Mouse (Mus musculus): ENCODE data around the gene Rab3c. TPM values are rescaled to one million over a fixed set of nuclear protein-coding genes. Genes with fewer than 3 reads are reported as not detected.

Rab3c gene
- total and polyA plus RNA-seq, 3 experiments: 0.16 to 0.20 TPM; not detected in 1

DNA sequence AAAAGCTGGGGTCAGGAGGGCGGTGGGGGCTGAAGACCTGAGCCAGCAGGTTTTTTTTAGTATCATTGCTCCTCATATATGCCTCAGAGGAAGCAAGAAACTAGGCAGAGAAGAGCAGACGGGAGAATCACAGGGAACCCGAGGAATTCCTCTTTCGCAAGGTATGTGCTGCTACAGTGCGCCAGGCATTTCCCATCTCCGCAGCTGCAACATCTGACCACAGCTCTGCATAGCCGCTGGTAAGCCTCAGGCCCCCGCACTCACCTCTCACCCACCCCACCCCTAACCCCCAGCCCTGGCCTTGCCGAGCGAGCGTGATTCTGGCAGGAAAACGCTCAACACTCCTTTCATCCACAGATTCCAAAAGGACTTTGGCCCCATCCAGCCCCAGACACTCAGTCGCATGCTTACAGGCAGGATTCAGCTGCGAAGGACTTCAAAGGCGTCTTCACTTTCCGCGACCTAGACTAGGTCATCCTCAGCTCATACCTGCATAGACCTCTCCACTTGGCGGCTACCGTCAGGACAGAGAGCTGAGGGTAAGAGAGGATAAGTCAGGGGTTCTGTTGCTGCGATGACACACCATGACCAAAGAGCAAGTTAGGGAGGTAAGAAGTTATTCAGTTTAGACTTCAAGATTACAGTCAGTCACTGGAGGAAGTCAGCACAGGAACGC, 274.6 kb downstream of the Rab3c start:
- WGBS: 43% methylated on average over 21 of the region's 21 CpGs
- TF ChIP-seq POLR2A (IDR thresholded peaks at IDR 0.05; ENCODE audit: insufficient read depth, low read depth, low read length): no peak
- TF ChIP-seq EP300 (IDR thresholded peaks at IDR 0.05; ENCODE audit: insufficient read depth, low read depth, low read length): no peak
- no peak for TF ChIP-seq CTCF (IDR thresholded peaks at IDR 0.05)
- intact Hi-C loops (cut with DNase I): no loop called here
- no peaks in the 10 kb centered on the region for H3K36me3 ChIP-seq (ENCODE audit: control insufficient read depth, insufficient read depth, low read length)
- no peak for DNase-seq
- H3K79me2 ChIP-seq (replicated peaks; ENCODE audit: control insufficient read depth, insufficient read depth, low read length): no peaks in the 10 kb centered on the region
- H3K9ac ChIP-seq (ENCODE audit: low read depth, low read length): no peak overlapping the region
- H3K4me3 ChIP-seq: no peak overlapping the region
- H3K4me1 ChIP-seq (ENCODE audit: control insufficient read depth, insufficient read depth, low read length): no peaks in the 10 kb centered on the region
- H3K27me3 ChIP-seq (ENCODE audit: control insufficient read depth, insufficient read depth, low read length): 0 out of 2 replicates have a peak, but pooled peaks cover 1% of the 10 kb centered on the region
- no peak overlapping the region for H3K27ac ChIP-seq

Other genes starting within 250 kb of the Rab3c start
- under 1 TPM in 1 of 2 experiments, not detected in 1; 0.18 TPM for gene Gapt, start 76.2 kb upstream of the Rab3c start, total RNA-seq (2021)
- 0.39 and 0.53 TPM in 2 replicates for gene Gapt, start 76.2 kb upstream of the Rab3c start, polyA plus RNA-seq (2012; rRNA removed)
- 10 to 100 TPM; 14.8 to 23.8 TPM for gene Plk2, start 114.0 kb upstream of the Rab3c start, total RNA-seq (2021)
- 11.0 and 17.3 TPM in 2 replicates for gene Plk2, start 114.0 kb upstream of the Rab3c start, polyA plus RNA-seq (2012; rRNA removed)

Measured in heart, adult 2 months (tissue).